Mouse (Mus musculus) gastrocnemius, postnatal 10 days (tissue): Measurements from ENCODE around the gene Dcps. TPM values are rescaled to one million over a fixed set of nuclear protein-coding genes. Genes with fewer than 3 reads are reported as not detected.
A peak's percentile ranks its signal among the peaks of the same experiment; 100 is the strongest.

Source experiments
- DNase-seq: peaks from one replicate; pipeline ENCODE4 v3.0.0; 2021; ENCODE audit warnings: mixed read lengths
- total RNA-seq, 2 experiments: library from RNA; stranded (reverse); gene quantifications; 2 replicates each; pipeline ENCODE4 v1.2.3; 2021

The Dcps gene
- total RNA-seq, 2 experiments from 2014 or later = 11.2 TPM

DNA sequence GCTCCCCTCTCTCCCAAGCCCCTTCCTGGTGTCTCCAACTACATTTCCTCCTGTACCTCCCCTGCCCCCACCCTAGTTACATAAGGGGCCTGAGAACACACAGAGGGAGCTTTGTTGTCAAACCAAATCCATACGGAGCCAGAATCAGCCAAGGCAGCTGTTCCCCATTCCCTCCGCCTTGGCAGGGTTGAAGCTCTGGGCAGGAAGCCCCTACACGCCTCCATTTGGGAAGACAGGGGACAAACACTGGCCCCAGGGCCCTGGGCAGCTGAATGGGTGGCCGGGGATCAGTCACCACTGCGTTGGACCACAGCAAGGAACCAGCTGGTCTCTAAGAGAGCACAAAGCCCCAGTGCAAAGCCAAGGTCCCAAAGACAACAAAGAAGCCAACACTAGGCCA is 66.9 kb downstream of the Dcps start:
- DNase-seq = peak; percentile 73

GRCm38 (mm10) chr9:35108066-35108465 is 67.8 kb downstream of the Dcps start:
- DNase-seq = no peak

GRCm38 (mm10) chr9:35107396-35107795 is 68.5 kb downstream of the Dcps start:
- DNase-seq = no peak

DNA sequence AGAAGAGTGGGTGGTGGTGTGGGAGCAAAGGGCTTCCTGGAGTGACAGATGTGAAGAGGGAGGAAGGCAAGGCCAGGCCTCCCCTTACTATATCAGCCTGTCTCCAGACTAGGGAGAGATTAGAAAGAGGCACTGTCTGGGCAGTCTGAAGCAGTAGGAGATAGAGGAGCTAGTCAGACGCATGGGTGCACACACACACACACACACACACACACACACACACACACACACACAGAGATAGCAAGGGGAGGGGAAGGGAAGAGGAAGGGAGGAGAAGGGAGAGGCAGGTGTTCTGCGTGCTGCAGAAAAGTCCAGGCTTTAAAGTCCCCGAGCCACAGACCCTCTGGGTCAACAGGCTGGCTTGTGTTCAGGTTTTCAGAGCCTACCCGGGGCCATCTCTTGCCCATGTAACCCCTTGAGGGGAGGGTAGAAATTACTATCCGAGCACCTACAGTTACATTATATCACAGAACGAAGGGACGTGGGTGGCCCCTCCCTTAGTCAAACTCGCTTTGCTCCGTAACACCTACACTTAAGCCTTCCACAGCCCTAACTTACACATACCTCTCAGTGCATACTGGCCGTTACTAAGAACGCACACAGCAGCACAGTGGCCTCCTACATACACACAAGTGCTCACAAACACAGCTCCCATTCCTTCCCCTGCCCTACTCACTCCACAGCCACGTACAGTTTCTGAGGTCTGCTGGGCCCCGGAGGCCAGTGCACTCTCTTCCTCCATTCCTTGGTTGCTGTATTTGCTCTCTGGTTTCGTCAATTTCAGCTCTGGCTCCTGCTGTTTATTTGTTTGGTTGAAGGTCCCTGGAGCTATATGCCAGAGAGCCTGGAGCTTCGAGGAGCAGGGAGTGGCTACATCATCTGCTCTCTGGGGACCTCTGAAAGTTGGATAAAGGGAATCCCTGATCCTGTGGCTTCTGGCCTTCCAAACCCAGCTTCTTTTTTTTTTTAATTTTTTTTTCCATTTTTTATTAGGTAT is 69.7 kb downstream of the Dcps start:
- no peak for DNase-seq

DNA sequence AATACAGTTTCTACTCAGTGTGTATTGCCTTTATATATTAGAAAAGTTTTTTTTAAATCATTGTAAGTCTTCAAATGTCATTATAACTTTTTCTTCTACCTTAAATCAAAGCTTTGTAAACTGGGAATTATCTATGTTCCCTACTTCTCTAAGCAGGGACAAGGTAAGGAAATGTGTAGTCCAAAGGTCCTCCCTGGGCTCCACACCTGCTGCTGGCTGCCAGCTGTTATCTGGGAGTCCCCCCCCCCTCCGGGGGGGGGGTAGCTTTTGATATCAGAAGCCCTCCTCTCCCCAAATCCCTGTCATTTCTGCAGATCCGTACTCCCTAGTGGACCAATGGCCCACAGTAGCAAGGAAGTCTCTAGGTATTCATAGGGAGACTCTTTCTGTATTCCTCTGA is 70.4 kb downstream of the Dcps start:
- no peak for DNase-seq

DNA sequence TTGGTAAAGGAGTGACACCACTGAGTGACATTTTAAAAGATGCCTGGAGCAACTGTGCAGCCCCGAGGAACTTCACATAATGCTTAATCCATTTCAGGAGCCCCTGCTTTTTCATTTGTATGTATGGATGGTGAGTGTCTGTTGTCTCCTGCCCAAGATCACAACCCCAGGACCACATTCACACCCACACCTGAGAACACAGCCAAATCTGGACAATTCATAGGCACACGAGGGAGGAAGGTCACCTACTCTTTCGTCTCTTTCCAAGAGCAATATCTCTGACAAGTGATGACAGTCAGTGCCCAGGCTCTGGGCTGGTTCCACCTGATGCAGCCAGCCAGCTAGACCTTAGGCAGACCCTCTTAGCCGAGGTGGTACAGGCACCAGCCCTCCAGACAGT is 71.2 kb downstream of the Dcps start:
- no peak for DNase-seq

DNA sequence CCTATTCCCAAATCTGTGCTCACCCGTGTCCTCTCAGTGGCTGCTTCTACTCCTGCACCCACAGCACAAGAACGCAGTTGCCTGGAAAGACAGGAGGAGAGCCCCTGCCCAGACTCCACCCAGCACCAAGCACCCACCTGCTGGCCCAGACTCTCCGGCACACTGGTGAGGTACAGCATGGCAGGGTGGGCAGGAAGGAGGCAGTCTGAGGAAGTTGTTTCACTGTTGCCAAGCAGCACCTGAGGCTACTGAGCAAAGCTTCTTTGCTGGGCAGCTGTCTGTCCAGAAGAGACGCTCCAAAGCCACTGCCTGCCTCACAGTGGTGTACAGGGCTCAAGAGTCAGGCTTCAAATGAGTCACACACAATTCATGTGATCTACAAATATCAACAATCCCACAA is 77.1 kb downstream of the Dcps start:
- DNase-seq = no peak

GRCm38 (mm10) chr9:35097901-35098300 is 78.0 kb downstream of the Dcps start:
- no peak for DNase-seq

DNA sequence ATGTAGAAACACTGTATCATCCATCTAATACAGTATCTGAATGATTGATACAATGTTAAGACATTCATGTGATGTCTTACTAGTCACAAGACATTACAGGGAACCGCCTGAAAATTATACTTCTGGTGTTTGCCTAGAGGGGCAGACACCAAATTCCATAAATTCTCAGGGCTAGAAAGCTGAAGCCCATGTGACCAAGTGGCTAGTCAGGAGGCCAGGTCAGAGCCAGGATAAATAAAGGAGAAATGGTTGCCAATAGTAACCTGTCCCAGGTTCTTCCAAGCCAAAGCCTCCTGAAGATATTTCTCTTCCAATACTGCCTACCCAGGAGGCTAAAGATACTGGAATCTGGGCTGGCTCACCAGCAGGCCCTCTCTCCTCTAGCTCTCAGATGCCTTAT is 80.1 kb downstream of the Dcps start:
- DNase-seq = no peak

DNA sequence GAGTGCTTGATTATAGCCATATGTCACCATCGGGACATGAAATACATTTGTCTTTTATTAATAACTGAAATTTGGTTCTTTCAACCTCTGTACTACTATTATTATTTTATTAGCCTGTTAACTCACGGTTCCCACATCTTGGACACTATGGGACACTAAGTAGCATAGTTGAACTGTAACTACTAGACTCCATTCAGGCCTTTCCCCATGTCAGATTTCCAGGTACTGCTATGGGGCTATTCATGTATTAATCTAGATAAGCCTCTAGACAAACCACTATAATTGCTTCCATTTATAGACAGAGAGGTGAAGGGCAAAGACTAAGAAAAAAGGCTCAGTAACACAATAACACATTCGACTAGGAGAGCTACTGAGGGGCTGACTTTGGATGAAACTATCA is 82.5 kb downstream of the Dcps start:
- DNase-seq = no peak

DNA sequence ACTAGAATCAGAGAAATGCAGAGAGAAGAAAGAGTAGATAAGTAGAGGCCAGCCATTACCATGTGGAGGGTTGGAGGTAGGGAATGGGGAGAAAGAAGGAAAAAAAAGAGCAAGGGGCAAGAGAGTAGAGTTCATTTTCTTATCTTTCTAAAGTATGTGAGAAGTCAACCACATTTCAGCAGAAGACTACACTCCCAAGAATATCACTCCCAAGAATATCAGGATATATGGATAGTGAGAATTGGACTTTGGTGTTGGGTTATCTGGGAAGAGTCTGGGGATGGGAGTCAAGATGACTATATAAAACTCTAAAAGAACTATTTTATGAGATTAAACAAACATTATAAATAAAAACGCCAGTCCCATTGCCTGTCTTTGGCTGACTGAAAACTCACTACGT is 83.0 kb downstream of the Dcps start:
- DNase-seq = no peak

Other genes starting within 250 kb of the Dcps start
- 10 to 100 TPM; 12.7 to 13.1 TPM for gene St3gal4, start 56.8 kb downstream of the Dcps start, total RNA-seq
- 100 to 1,000 TPM; 171 to 172 TPM for gene Srpr, start 24.1 kb upstream of the Dcps start, total RNA-seq
- 10 to 100 TPM; 17.1 to 18.4 TPM for gene Tirap, start 24.2 kb upstream of the Dcps start, total RNA-seq
- 10 to 100 TPM; 34.8 to 41.1 TPM for gene Foxred1, start 35.0 kb upstream of the Dcps start, total RNA-seq
- 10 to 100 TPM; 27.2 to 28.7 TPM for gene Fam118b, start 91.7 kb upstream of the Dcps start, total RNA-seq
- 1 to 10 TPM; 6.9 to 8.1 TPM for gene Rpusd4, start 91.8 kb upstream of the Dcps start, total RNA-seq
- 10 to 100 TPM; 29.5 to 37.8 TPM for gene Cdon, start 245.1 kb upstream of the Dcps start, total RNA-seq